Mouse (Mus musculus): ENCODE measurements at regions not wholly inside any gene's neighbourhood (a gene's known extent, or its start where the extent isn't known, plus 50 kb on each side); places are given as distances from the start of the nearest gene placed in this dataset.

DNA sequence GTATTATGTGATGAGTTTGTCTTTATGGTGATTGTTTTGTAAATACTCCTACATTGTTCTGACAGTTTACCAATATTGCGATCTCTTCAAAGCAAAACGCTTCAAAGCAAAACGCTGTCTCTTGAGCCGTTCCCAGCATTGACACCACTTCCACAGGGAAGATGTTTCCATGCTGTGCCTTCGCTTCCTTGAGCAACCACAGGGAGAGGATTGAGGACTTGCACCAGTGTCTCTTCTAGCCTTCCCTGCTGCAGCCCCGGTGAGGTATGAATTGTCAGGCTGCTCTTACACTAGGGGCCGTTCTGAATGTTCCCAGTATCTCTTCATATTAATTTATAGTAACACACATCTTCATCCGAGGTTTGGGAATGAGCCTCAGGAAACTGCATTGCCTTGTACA is 160.4 kb upstream of the Arglu1 start:
- TF ChIP-seq CTCF (conservative IDR thresholded peaks at IDR 0.05; ENCODE audit: insufficient read depth, insufficient read length, low read depth, low read length) (no peak), POLR2A (IDR thresholded peaks at IDR 0.05; ENCODE audit: low read depth, low read length) (no peak)

Measured in kidney, adult 2 months (tissue).